Mouse (Mus musculus) limb, embryonic 14.5 days (tissue): ENCODE data around the gene Tmem98. TPM values are rescaled to one million over a fixed set of nuclear protein-coding genes. Genes with fewer than 3 reads are reported as not detected.

Source experiments
- ATAC-seq: fragments of 200-750 bp; cut with Nextera tagmentation; 2 replicates; pipeline ENCODE4 v1.8.0; 2017; ENCODE audit warnings: low read depth, moderate number of reproducible peaks, moderate TSS enrichment; ENCODE audit not compliant: low FRiP score
- DNase-seq: peaks from one replicate; pipeline ENCODE4 v3.0.0-alpha.2; 2015; ENCODE audit warnings: low spot score
- H3K27ac ChIP-seq: fragments of 300-500 bp; sonication (generic); replicated peaks from 2 replicates; pipeline ENCODE4 v1.5.1; 2014; ENCODE audit warnings: low read depth, mild to moderate bottlenecking, low read length, moderate library complexity, mixed read lengths
- H3K27me3 ChIP-seq: fragments of 300-500 bp; sonication (generic); 2 replicates; pipeline ENCODE4 v1.6.1; 2014; ENCODE audit warnings: low read length, mixed read lengths; ENCODE audit not compliant: control insufficient read depth, insufficient read depth
- H3K36me3 ChIP-seq: fragments of 300-500 bp; sonication (generic); 2 replicates; pipeline ENCODE4 v1.6.1; 2014; ENCODE audit warnings: mild to moderate bottlenecking, low read length, moderate library complexity, mixed read lengths; ENCODE audit not compliant: control insufficient read depth, insufficient read depth
- H3K4me1 ChIP-seq: fragments of 300-500 bp; sonication (generic); 2 replicates; pipeline ENCODE4 v1.6.1; 2014; ENCODE audit warnings: antibody characterized with exemption, low read length, mixed read lengths; ENCODE audit not compliant: control insufficient read depth, insufficient read depth
- H3K4me2 ChIP-seq: fragments of 300-500 bp; sonication (generic); replicated peaks from 2 replicates; pipeline ENCODE4 v1.6.1; 2014; ENCODE audit warnings: low read depth, mild to moderate bottlenecking, low read length, moderate library complexity; ENCODE audit not compliant: severe bottlenecking
- H3K4me3 ChIP-seq: fragments of 300-500 bp; sonication (generic); replicated peaks from 2 replicates; pipeline ENCODE4 v1.5.1; 2014; ENCODE audit warnings: low read length
- H3K9ac ChIP-seq: fragments of 300-500 bp; sonication (generic); 2 replicates; pipeline ENCODE4 v1.6.1; 2014; ENCODE audit warnings: mild to moderate bottlenecking, low read depth, low read length, moderate library complexity; ENCODE audit not compliant: severe bottlenecking
- H3K9me3 ChIP-seq: fragments of 300-500 bp; sonication (generic); 2 replicates; pipeline ENCODE4 v1.6.1; 2016; ENCODE audit warnings: low read length; ENCODE audit not compliant: control insufficient read depth
- POLR2A ChIP-seq: fragments of 200-500 bp; IDR thresholded peaks from 2 replicates; pipeline ENCODE4 v1.8.0; 2012; ENCODE audit warnings: inconsistent platforms, mild to moderate bottlenecking, moderate library complexity, borderline replicate concordance; ENCODE audit not compliant: insufficient read depth, insufficient read length; ENCODE audit errors: extremely low read depth
- WGBS: fragments of 180-500 bp; shearing (Covaris S2); extraction: QIAGEN DNeasy Blood & Tissue Kit; methylation state at CpG from one replicate; pipeline ENCODE4 v1.1.7; 2014; 5-methylcytosine and 5-hydroxymethylcytosine counted together
- polyA plus RNA-seq, 2 experiments: library from polyadenylated mRNA; depleted of rRNA in 1 of 2; stranded (reverse) in 1 of 2; unstranded in 1 of 2; fragments of >200 nt; fragmentation: Nextera tagmentation in 1 of 2; extraction: Ambion mirVana in 1 of 2; gene quantifications; 2 replicates each; pipeline versions ENCODE4 v1.2.1 to v1.2.3; 2012 to 2014

Tmem98 gene
- polyA plus RNA-seq, 2 experiments, result 59.2 to 68.4 TPM

DNA sequence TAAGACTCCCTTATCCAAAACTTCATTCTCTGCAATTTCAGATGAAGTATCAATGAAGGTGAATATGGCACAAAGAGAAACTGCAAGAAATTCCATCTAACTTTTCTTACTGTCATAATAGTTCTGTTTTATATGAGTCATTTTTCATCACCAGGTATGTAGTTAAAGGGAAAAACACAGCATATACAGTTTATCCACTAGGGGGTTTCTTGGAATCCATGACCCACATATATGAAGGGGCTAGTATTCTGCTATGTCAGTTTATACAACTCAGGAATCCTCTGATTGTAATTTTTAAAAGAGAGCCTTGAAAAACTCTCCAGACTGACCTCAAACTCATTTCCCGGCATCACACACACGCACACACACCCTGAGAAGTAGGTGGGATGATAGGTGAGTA lies 32.3 kb upstream of the Tmem98 start:
- Histone ChIP-seq H3K27ac (no peak overlapping the region), H3K9ac (no peak overlapping the region), H3K36me3 (no peaks in the 10 kb centered on the region), H3K9me3 (no peaks in the 10 kb centered on the region), H3K4me3 (no peak overlapping the region), H3K27me3 (no peaks in the 10 kb centered on the region), H3K4me2 (no peak overlapping the region), H3K4me1 (0 out of 2 replicates have a peak, but pooled peaks cover 2% of the 10 kb centered on the region)
- no peak for TF ChIP-seq POLR2A
- DNase-seq, result no peak
- 83% methylated on average over 2 of the region's 2 CpGs for WGBS
- no peak for ATAC-seq

DNA sequence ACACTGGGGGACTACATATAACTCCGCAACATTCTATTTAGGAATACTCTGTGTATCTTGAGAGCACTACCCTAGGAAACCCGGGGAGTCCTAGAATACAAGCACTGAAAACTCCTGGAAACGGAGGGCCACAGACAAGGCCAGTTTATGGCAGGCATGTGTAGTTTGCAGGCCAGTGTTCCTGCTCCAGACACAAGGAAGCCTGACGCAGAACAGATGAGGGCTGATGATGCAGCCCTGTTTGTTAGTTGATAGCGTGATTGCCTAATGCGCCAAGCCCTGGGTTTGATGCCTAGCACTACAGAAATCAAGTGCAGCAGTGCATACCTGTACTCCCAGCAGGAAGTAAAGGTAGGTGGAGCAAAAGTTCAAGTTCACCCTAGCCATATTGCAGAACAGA lies 31.8 kb upstream of the Tmem98 start:
- H3K4me2 ChIP-seq, result no peak overlapping the region
- no peaks in the 10 kb centered on the region for H3K36me3 ChIP-seq
- H3K27me3 ChIP-seq, result no peaks in the 10 kb centered on the region
- H3K9ac ChIP-seq, result no peak overlapping the region
- TF ChIP-seq POLR2A, result no peak
- ATAC-seq (no peak), DNase-seq (no peak)
- no peaks in the 10 kb centered on the region for H3K9me3 ChIP-seq
- H3K4me1 ChIP-seq, result 0 out of 2 replicates have a peak, but pooled peaks cover 2% of the 10 kb centered on the region
- 49% methylated on average over 6 of the region's 6 CpGs for WGBS
- H3K27ac ChIP-seq, result no peak overlapping the region
- no peak overlapping the region for H3K4me3 ChIP-seq

DNA sequence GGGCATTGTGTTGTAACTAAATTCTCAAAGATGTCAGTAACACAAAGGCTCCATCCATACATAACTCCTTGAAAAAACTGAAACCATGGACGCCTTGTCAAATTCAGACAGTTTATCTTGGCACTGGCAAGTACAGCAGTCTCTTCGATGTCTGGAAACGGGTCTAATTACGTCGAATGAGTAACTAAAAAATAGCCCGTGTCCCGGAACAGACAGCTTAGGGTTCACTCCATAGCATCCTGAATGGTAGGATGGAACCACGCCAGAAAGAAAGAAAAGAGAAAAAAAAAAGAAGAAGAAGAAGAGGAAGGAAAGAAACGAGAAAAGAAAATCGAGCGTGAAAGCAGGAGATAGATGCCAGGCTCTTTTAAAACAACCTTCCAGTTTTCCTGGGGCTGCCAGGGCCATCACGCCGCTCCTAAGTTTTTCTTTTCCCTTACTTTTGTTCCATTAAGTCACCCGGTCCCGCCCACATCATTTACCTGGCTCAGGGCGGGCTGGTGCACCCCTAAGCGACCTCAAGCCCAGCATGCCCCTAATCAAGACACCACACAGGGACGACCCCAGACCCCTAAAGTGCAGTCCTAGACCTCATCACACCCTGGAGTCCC lies 31.0 kb upstream of the Tmem98 start:
- H3K9me3 ChIP-seq, result no peaks in the 10 kb centered on the region
- no peak overlapping the region for H3K27ac ChIP-seq
- H3K36me3 ChIP-seq, result no peaks in the 10 kb centered on the region
- H3K9ac ChIP-seq, result peak overlapping the region; percentile 59
- H3K4me2 ChIP-seq, result peak overlapping the region; percentile 91
- ATAC-seq (no peak; the same call in 1 of the 2 replicates), DNase-seq (no peak)
- peak overlapping the region; percentile 70 for H3K4me3 ChIP-seq
- no peak for TF ChIP-seq POLR2A
- H3K27me3 ChIP-seq, result no peaks in the 10 kb centered on the region
- 3% methylated on average over 18 of the region's 18 CpGs for WGBS
- H3K4me1 ChIP-seq, result 0 out of 2 replicates have a peak, but pooled peaks cover 2% of the 10 kb centered on the region

DNA sequence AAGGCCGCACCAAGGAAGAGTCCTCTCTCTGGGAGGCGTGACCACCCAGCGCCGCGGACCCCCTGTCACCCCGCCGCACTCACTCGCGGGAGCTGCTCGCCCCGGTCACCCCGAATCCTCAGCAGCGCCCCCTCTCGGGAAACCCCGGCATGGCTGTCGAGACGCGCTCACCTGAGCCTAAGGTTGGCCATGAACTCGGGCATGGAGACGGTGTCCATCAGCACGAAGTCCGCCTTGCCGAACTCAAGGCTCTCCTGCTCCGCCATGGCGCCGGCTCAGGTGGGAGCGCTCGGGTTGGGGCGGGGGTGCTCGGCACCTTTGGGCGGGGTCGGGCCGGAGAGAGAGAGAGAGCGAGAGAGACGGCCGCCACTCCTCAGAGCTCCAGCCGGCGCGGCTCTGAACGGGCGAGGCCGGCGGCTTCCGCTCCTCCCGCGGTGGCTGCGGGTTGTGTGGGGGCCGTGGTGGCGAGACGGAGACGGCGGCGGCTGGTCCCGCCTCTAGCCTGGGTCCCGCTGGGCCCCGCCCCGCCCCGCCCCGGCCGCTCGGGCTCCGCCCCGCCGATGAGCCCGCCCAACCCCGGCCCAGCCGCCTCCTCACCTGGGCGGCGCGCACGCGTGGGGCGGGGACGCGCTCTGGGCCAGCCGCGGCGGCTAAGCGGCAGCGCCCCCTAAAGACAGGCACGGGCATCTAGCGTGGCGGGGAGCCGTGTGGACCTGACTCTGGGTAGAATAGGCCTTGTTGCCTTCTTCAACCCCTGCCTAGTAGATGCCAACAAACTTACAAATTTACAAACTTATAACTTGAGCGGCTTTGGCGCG lies 30.2 kb upstream of the Tmem98 start, which contains the start of gene Myo1d:
Myo1d (minus strand) TSS at position 499 of the 818 bp plus-strand sequence.
- DNase-seq (peak; percentile 78), ATAC-seq (peak; percentile 96)
- no peaks in the 10 kb centered on the region for H3K36me3 ChIP-seq
- 0 out of 2 replicates have a peak, but pooled peaks cover 2% of the 10 kb centered on the region for H3K4me1 ChIP-seq
- H3K9me3 ChIP-seq, result no peaks in the 10 kb centered on the region
- H3K4me2 ChIP-seq, result peak within 1 kb of the TSS; percentile 91
- peak within 1 kb of the TSS; percentile 70 for H3K4me3 ChIP-seq
- 0 out of 2 replicates have a peak within 1 kb of the TSS, but pooled peaks have one; percentile 38 for H3K27ac ChIP-seq
- peak; percentile 40; the same call in 1 of the 2 replicates for TF ChIP-seq POLR2A
- 1% methylated on average over 64 of the region's 87 CpGs for WGBS
- peak within 1 kb of the TSS; percentile 59 for H3K9ac ChIP-seq
- H3K27me3 ChIP-seq, result no peaks in the 10 kb centered on the region

DNA sequence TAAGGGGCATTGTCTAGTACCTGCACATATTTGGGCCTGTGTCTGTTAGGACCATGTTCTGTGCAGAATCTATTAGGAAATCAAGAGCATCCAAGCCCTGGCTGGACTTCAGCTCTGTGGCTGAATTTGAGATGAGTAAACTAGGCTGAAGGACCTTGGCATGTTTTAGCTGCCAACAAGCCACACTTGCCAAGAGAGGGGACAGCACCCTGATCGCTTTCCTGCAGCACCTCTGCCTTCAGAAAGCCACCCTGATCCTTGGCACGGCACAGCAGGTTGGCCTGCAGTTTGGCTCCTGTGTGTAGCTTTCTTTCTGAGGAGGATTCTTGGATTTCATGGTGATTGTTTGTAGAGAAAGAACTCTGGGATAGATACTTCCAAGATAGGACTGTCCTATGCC lies 28.4 kb upstream of the Tmem98 start:
- no peak for DNase-seq

More for the DNA sequence above, 28.4 kb upstream of the Tmem98 start:
- 0 out of 2 replicates have a peak, but pooled peaks cover 2% of the 10 kb centered on the region for H3K4me1 ChIP-seq
- H3K27ac ChIP-seq, result no peak overlapping the region
- H3K9me3 ChIP-seq, result no peaks in the 10 kb centered on the region
- no peaks in the 10 kb centered on the region for H3K36me3 ChIP-seq
- H3K9ac ChIP-seq, result no peak overlapping the region
- no peak overlapping the region for H3K4me3 ChIP-seq
- no peak for TF ChIP-seq POLR2A
- ATAC-seq, result no peak
- WGBS, result 88% methylated on average over 2 of the region's 2 CpGs
- no peaks in the 10 kb centered on the region for H3K27me3 ChIP-seq
- H3K4me2 ChIP-seq, result no peak overlapping the region
